Mouse (Mus musculus) CD8-positive naive resting alpha-beta T cell, adult 2 months (primary cell): ENCODE measurements around the gene Slc46a3.
A peak's percentile ranks its signal among the peaks of the same experiment; 100 is the strongest.
"Not testable (repeated sequence)": the region's sequence is repeated elsewhere in the genome, so short reads cannot be mapped to it uniquely, and the experiment has no call there.

Source experiments
- DNase-seq, 2 experiments: peaks; one replicate each; pipeline ENCODE4 v3.0.0; 2022; ENCODE audit warnings: low read depth in 2 of 2, low spot score in 2 of 2

Gene Slc46a3

DNA sequence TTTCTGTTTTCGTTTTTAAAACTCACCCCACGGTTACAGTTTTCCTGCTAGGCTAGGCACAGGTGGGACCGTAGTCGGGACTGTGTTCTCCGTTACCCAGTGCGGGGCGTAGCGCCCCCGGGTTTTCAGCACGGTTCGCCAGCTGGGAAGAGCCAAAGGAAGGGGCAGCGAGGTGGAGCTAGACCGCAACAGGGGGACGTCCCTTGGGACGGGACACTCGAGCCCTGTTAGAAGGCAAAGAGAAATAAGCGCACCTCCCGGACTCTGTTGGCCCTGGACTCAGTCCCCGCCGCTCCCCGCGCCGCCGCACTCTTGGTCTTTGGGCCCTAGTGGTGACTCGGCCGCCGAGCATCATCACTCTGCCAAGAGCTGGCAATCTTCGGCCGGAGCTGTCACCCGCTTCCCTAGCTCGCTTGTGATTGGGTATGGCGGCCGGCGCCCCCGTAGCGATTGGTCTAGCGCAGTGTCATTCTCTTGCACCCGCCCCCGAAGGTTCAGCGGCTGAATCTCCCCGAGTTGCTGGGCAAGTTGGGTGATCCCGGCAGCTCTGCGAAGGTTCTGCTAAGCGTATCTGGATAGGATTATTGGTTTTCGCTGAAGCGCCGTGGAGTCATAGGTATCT, at the start of gene Slc46a3:
Gene Slc46a3 (minus strand): TSS at position 361 of the 622 bp plus-strand sequence.
- DNase-seq: peak; percentile 89 to 92

DNA sequence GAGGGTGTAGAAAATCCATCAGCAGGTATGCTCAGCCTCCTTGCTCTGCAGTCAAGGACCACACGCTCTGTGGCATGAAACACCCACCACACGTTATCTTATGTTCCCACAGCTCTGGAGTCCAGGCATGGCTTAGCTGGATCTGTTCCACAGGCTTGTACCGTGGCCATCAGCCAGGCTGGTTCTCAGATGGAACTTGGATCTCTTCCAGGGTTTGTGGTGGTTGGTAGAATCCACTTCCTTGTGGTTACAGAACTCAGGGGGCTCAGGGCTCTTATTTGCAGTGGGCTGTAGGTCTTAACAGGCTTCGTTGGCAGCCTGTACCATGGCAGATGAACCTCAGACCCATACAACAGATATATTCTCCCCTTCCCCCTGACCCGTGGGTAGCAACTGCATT, 44.6 kb upstream of the Slc46a3 start:
- DNase-seq: no peak

GRCm38 (mm10) chr5:147935096-147935495, 40.5 kb upstream of the Slc46a3 start:
- DNase-seq: no peak

DNA sequence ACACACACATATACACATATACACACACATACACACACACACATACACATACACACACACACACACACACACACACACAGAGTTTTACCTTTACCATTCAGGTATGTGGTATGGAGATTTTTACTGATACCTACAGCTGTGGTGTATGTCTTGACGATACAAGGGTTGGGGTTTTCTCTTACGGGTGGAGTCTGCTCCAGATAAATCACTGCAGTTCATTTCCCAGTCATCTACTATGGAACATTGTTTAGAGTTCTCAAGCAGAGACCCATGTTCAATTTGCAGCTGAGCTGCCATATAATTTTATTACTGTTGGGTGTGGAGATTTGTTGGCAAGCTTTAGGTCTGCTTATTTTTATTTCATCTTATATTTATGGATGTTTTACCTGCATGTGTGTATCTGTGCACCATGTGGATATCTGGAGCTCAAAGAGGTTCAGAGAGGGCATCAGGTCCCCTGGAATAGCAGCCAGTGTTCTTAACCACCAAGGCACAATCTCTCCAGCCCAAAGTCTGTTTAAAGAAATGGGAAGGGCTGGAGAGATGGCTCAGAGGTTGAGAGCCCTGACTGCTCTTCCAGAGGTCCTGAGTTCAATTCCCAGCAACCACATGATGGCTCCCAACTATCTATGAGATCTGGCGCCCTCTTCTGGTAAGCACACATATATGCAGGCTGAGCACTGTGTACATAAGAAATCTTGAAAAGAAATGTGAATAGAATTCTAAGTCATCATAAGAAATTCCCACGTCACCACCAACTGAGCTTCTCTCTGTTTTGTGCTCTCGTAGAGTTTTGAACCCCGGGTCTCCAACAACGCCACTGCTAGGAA, 34.3 kb upstream of the Slc46a3 start:
- no peak for DNase-seq

GRCm38 (mm10) chr5:147925935-147926604, 31.5 kb upstream of the Slc46a3 start:
- peak in 1 of 2 experiments; percentile 4 for DNase-seq

DNA sequence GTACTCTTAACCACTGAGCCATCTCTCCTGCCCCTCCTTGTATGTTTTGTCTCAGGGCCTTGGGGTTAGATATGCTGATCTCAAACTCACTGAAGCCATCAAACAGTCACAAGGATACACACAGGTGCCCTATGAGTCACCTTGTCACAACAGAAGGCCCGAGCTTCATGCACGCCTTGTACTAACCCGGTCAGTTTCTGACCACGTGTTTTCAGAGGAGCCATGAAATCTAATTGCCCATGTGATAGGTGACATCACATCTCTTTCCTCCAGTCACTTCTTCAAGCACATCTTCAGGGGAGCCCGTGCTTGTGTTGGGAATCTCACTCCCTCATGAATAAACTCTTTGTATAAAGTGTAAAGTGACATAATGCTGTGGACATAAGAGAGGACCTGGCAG, 30.0 kb upstream of the Slc46a3 start:
- no peak for DNase-seq

GRCm38 (mm10) chr5:147918044-147918846, 23.6 kb upstream of the Slc46a3 start:
- DNase-seq: no peak

DNA sequence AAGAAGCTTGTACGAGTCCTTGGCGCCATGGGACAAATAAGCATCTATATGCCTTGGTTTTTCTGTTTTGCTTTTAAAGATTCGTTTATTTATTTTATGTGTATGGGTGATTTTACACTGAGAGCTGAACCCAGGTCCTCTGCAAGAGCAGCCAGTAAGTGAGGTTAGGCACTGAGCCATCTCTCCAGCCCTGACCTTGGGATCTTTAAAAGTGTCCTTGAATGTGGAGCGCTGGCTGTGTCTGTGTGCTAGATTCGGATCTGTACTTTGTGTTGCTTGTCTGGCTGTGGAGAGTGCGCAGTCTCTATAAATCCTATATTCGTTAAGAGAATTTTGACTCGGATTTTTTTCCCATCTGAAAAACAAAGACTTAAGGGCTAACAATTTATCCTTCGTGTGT, 21.6 kb upstream of the Slc46a3 start:
- DNase-seq: no peak

DNA sequence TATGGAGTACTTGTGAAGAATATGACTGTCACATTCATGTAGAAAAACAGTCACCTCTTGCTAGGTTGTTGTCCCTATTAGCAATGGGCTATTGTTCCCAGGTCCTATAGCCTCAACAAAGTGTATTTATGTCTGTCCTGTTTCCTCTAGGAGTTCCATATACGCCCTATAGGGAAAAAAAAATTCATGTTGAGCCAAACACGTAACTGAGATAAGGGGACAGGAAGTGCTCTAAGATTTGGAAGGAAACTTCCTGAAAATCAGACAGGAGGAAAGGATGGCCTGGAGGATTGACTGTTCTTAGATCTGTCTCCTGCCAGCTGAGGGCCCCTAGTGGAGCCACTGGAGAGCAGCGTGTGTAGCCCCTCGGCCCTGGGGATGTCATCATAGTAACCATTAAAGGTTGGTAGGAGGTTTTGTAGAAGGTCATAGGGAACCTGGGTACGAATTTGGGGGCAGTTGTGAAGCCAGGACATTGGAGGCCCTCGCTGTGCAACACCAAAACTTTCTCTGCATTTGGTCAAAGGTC, 20.5 kb upstream of the Slc46a3 start:
- no peak for DNase-seq

GRCm38 (mm10) chr5:147913241-147913842, 18.7 kb upstream of the Slc46a3 start:
- no peak for DNase-seq

GRCm38 (mm10) chr5:147911744-147912143, 17.1 kb upstream of the Slc46a3 start:
- DNase-seq: no peak

DNA sequence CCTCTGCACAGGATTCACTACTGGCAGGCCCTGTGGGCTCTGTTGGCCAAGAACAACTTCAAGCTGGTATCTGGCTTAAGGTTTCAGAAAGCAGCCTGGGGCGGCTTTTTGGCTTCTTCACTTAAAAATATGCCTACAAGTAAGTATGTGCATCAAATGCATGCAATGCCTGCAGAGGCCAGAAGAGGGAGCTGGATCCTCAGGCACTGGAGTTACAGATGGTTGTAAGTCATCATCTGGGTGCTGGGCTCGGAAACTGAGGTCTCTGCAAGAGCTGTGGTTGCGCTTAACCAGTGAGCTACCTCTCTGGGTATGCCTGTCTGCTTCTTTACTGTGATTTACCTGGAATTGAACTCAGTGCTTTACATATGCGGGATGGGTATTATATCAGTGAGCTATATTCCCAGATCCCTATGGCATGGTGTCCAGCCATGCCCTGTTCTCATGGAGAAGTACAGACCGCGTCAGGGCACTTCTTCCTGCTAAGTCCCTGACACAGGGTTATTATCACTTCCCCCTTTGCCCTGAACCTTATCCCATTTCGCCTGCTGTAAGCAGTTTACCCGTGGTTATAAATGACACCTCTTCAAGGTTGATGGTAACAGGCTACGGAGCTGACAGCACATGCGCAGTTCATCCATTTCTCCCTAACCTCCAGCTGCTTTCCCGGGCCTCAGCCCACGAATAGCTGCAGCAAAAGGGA, 16.3 kb upstream of the Slc46a3 start:
- no peak for DNase-seq

DNA sequence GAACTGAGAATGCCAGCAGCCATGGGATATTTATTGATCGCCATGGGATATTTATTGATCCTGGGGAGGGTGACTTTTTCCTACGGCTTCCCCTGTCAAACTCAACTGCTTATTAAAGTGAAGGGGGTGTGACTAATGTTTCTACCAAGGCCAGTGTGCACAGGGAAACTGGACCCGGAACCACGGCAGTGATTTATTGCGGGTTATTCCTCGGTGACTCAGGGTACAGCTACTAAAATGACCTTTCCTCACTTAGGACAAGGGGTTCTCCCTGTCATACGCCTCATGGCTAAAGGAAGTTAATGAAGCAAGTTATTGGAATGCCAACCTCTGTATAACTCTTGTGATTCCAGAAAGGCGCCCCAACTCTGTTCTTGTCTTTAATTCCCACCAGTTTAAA, 13.2 kb upstream of the Slc46a3 start:
- no peak for DNase-seq

- no peak for DNase-seq
Measured at GRCm38 (mm10) chr5:147907144-147907543, 12.5 kb upstream of the Slc46a3 start.

DNA sequence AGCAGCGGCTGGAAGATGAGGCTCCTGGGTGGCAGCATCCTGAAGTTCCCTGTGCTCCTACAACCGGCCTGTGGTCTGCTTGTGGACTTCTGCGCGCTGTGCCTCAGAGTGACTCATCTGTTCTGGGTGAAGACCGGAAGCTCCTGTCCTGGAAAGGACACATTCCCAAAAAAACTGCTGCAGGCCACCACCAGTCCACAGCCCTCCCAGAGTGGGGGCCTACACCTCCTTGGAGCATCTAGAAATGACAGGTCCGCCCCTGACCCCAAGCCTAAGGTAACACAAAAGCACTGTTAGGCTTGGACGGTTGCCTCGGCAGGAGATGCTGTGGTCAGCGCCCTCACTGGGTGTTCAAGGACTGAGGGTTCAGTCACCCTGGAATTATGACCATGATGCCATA, 8.6 kb upstream of the Slc46a3 start:
- no peak for DNase-seq

GRCm38 (mm10) chr5:147902008-147902757, 7.6 kb upstream of the Slc46a3 start:
- no peak for DNase-seq

GRCm38 (mm10) chr5:147898968-147899549, 4.4 kb upstream of the Slc46a3 start:
- no peak for DNase-seq

GRCm38 (mm10) chr5:147898254-147898653, 3.6 kb upstream of the Slc46a3 start:
- no peak for DNase-seq

- DNase-seq: not testable (repeated sequence)
Measured at GRCm38 (mm10) chr5:147896501-147896900, 1.9 kb upstream of the Slc46a3 start.
